Mouse (Mus musculus) spleen, postnatal 36 days (tissue): ENCODE results near the gene Crym.

Experiments used
- DNase-seq, 2 experiments: peaks; one replicate each; pipeline ENCODE4 v3.0.0; 2022; ENCODE audit warnings: low spot score in 2 of 2, mixed read lengths in 1 of 2

The Crym gene

GRCm38 (mm10) chr7:120163581-120164251 lies 38.2 kb downstream of the Crym start:
- no peak for DNase-seq

GRCm38 (mm10) chr7:120158121-120158613 lies 43.7 kb downstream of the Crym start:
- no peak for DNase-seq

- DNase-seq = no peak
Measured at GRCm38 (mm10) chr7:120157575-120158061, 44.3 kb downstream of the Crym start.

DNA sequence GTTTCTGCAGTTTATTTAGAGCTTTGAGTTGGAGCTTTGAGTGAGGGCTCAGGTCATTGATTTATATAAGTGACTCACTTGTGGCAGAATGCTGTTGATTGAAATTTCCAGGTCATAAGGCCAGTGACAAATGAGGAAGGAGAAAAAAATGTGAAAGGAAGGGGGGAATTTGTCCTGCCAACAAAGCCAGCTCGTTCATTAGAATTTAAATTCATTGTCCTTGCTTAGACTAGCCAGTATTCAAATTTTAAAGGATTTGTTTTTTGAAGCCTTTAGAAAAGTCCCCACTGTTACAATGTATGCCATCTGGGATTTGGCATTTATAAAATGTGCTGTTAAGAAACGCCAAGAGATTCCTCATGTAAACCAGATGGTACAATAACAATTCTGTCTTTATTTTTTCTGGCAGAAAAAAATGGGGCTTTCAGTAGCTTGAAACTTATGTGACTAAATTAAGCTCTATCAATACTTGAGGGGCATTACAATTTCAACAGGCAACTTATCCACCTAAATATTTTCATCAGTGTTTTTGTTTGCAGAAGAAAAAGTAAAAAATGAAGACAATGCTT lies 45.0 kb downstream of the Crym start:
- no peak for DNase-seq

DNA sequence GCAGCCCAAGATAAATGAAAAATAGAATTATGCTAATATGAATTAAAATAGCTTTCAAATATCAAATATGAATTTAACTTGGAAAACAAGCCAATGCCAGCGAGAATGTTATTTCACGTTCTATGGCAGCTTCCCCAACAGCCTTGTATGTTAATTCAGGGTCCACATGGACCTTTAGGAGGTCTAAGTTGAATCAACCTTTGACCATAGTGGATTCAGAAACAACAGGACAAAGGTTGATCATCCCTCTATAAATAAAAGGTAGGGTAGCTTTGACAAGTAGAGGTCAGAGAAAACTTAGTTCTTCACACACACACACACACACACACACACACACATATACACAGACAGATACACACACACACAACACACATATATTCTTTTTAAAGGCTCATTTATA lies 51.0 kb downstream of the Crym start:
- DNase-seq = no peak

GRCm38 (mm10) chr7:120150257-120150656 lies 51.7 kb downstream of the Crym start:
- DNase-seq = no peak

DNA sequence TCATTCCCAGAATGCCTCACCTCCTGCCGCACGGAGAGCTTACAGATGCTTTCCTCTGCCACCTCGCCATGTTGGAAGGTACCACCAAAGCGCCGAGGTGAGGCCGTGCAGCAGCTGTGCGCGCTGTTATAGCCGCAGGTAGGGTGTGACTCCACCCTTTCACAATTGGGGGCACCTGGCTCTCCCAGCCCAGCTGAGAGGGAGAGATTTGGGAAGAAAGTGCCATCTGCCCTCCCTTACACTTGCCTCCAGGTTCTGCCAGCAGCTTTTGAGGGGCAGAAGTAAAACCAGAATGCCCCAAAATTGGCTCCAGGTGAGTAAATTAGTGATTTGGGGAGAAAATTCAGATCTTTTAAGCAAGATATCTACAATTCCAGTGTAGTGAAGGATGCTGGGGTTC lies 56.7 kb downstream of the Crym start, which contains the start of gene Zp2:
Gene Zp2 (minus strand): TSS at position 101 of the 400 bp plus-strand sequence.
- no peak for DNase-seq

- no peak for DNase-seq
Measured at GRCm38 (mm10) chr7:120142743-120143142, 59.2 kb downstream of the Crym start.
